Mouse (Mus musculus) splenic B cell, adult 2 months (primary cell): ENCODE measurements around the gene Eno2.
A peak's percentile ranks its signal among the peaks of the same experiment; 100 is the strongest.
"Not testable (repeated sequence)": the region's sequence is repeated elsewhere in the genome, so short reads cannot be mapped to it uniquely, and the experiment has no call there.

ENCODE experiments used
- DNase-seq: peaks from one replicate; pipeline ENCODE4 v3.0.0-alpha.2; 2011; ENCODE audit warnings: low read depth, low spot score
- H3K27me3 ChIP-seq: 2 replicates; pipeline ENCODE4 v1.6.1; 2012; ENCODE audit warnings: mild to moderate bottlenecking, low read length, moderate library complexity, mixed read lengths; ENCODE audit not compliant: control insufficient read depth, poor library complexity, insufficient read depth, severe bottlenecking
- H3K36me3 ChIP-seq: 2 replicates; pipeline ENCODE4 v1.6.1; 2012; ENCODE audit warnings: mild to moderate bottlenecking, low read length, moderate library complexity, mixed read lengths; ENCODE audit not compliant: control insufficient read depth, poor library complexity, insufficient read depth, severe bottlenecking

Eno2 gene

DNA sequence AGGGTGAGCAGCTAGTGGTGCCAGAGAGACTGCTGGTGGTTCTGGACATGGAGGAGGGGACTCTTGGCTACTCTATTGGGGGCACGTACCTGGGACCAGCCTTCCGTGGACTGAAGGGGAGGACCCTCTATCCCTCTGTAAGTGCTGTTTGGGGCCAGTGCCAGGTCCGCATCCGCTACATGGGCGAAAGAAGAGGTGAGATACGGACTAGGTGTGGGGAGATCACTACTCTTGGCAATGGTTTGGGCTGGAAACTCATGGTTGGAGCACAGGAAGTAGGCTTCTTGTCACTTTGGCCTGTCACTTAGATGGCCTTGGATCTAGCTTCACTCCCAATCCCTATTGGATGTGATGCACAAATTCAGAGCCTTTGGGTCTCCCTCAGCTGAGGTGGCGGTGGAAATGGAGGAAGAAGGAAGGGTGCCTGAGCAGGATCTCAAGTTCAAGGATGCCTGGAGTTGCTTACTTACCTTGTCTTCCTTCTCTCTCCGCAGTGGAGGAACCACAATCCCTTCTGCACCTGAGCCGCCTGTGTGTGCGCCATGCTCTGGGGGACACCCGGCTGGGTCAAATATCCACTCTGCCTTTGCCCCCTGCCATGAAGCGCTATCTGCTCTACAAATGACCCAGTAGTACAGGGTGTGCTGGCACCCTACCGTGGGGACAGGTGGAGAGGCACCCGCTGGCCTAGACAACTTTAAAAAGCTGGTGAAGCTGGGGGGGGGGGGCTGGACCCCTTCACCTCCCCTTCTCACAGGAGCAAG is 40.5 kb upstream of the Eno2 start:
- DNase-seq = no peak
- Histone ChIP-seq H3K36me3 (no peaks in the 10 kb centered on the region), H3K27me3 (no peaks in the 10 kb centered on the region; the same call in 1 of the 2 replicates)

DNA sequence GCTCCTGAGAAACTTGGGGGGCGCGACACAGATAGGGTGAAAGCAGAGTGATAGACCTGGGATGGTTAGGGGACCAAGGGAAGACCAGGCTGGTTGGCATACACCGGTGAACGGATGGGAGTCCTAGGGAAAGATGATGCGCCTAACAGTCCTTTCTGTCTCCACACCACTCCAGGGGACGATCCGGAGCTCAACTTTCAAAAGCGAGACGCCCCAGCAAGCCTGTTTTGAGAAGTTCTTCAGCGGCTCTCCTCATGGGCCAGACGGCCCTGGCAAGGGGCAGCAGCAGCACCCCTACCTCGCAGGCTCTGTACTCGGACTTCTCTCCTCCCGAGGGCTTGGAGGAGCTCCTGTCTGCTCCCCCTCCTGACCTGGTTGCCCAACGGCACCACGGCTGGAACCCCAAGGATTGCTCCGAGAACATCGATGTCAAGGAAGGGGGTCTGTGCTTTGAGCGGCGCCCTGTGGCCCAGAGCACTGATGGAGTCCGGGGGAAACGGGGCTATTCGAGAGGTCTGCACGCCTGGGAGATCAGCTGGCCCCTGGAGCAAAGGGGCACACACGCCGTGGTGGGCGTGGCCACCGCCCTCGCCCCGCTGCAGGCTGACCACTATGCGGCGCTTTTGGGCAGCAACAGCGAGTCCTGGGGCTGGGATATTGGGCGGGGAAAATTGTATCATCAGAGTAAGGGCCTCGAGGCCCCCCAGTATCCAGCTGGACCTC is 39.7 kb upstream of the Eno2 start:
- DNase-seq = peak; percentile 78
- Histone ChIP-seq H3K27me3 (no peaks in the 10 kb centered on the region; the same call in 1 of the 2 replicates), H3K36me3 (no peaks in the 10 kb centered on the region)

DNA sequence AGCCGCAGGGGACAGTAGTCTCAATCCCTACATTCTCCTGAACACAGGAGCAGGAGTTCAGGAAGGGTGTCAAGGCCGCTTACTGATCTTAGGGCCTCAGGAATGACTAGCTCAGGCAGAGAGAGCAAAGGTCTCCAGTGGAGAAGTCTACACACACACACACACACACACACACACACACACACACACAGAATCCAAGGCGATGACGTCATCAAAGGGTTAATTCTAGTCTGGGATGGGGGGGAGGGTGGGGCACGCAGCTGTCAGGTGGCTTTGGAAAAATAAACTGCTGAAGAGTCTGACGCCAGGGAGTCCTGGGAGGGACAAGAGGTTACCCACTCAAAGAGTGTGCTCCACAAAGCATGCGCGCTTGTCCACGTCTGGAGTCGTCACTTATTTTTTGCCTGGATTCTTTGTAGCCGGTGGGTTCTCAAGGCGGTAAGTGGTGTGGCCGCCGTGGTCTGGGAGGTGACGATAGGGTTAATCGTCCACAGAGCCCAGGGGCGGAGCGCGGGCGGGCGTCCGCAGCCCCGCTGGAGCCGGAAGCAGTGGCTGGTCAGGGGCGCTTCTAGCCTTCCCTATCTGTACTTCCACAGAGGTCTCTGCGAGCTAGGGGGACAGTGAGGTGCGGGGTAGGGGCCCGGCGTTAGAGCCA is 39.0 kb upstream of the Eno2 start, which contains the start of gene Spsb2:
Gene Spsb2, plus strand, starts transcription at position 304 of the 655 bp plus-strand sequence.
- no peaks in the 10 kb centered on the region for H3K36me3 ChIP-seq
- no peaks in the 10 kb centered on the region; the same call in 1 of the 2 replicates for H3K27me3 ChIP-seq
- peak; percentile 36 for DNase-seq

DNA sequence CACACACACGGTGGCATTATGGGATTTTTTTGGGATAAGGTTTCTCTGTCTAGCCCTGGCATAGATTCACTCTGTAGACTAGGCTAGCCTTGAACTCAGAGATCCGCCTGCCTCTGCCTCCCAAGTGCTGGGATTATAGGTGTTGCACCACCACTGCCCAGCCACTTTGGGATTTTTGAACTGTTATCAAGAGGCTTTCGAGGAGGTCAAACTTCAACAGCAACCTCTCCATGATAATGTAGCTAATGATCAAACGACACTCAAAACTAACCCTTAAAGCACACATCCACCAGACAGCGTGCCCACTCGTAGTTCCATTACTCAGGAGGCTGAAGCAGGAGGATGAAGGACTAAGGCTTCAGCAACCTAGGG is 38.5 kb upstream of the Eno2 start:
- no peak for DNase-seq
- no peaks in the 10 kb centered on the region; the same call in 1 of the 2 replicates for H3K27me3 ChIP-seq
- H3K36me3 ChIP-seq = no peaks in the 10 kb centered on the region

DNA sequence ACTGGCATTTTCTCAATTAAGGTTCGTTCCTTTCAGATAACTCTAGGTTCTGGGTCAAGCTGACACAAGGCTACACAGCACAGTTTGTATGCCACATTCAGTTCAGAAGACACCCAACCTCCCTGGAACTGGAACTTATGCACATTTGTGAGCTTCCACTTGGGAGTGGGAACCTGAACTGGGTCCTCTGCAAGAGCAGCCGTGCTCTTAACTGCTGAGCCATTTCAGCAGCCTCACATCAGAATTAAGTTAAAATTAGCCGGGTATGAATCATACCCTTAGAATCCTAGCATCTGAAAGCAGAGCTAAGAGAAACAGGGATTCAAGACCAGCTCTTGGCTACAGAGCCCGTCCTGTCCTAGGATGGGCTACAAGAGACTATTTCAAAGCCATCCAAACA is 37.9 kb upstream of the Eno2 start:
- no peaks in the 10 kb centered on the region for H3K36me3 ChIP-seq
- no peak for DNase-seq
- no peaks in the 10 kb centered on the region; the same call in 1 of the 2 replicates for H3K27me3 ChIP-seq

DNA sequence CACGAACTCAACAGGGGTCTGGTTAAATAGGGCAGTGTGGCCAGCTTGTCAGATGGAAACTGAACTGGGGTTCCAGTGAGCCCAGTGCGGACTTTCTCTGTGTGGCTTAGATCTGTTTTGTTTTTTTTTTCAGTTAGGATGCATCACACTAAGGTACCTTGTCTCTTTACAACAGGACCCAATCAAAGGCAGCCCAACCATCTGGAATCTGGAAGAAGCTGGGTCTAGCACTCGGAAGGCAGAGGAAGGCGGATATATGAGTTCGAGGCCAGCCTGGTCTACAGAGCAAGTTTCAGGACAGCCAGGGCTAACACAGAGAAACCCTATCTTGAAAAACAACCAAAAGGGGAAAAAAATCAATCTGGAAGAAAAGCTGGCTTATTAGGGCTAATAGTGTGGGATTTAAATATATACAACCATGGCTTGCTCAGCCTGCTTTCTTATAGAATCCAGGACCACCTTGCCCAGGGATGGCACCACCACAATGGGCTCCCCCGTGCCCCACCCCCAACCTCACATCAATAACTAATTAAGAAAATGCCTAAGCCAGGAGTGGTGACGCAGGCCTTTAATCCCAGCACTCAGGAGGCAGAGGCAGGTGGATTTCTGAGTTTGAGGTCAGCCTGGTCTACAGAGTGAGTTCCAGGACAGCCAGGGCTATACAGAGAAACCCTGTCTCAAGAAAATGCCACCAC is 37.1 kb upstream of the Eno2 start:
- no peak for DNase-seq
- no peaks in the 10 kb centered on the region; the same call in 1 of the 2 replicates for H3K27me3 ChIP-seq
- H3K36me3 ChIP-seq = no peaks in the 10 kb centered on the region

DNA sequence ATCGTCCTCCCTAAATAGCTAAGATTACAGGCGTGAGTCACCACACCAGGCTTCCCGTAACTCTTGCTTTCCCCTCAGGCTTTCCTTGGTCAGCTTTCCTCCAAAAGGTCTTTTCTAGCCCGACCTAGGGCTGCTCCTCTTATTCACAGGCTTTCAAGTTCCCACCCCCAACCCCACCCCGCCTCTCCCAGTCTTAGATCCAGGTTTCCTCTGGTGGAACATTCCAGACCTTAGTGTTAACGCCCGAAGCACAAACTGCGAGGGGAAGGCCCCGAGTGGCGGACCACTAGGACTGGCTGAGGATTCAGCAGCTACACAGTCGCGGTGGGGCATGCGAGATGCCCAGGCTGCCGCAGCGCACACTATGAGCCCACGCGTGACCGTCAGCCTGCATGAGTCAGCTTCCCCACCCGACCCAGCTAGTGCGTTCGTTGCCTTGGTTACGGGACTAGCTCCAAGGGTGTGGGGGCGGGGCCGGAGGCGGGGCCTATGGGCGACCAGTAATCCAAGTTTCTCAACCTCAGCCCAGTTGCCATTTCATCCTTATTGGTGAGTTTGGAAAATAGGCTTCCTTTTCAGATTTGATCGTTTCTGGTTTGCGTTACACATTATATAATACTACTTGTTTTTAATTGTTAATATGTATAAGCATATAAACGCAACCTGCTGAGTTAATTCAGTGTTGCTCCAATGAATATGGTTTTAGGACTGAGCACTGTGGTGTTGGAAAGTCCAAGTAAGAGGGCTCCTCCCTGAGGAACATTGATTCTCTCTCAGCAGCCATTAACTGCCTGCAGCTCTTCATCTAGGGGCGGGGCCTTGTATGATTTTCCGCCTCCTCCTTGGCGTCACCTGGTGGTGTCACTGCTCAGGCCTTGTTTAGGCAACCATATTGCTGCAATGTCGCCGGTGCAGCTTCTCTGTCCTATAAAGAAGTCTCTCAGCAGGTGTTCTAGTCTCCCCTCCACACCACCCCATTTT is 36.2 kb upstream of the Eno2 start:
- H3K27me3 ChIP-seq = no peaks in the 10 kb centered on the region; the same call in 1 of the 2 replicates
- no peaks in the 10 kb centered on the region for H3K36me3 ChIP-seq
- DNase-seq = peak; percentile 90

DNA sequence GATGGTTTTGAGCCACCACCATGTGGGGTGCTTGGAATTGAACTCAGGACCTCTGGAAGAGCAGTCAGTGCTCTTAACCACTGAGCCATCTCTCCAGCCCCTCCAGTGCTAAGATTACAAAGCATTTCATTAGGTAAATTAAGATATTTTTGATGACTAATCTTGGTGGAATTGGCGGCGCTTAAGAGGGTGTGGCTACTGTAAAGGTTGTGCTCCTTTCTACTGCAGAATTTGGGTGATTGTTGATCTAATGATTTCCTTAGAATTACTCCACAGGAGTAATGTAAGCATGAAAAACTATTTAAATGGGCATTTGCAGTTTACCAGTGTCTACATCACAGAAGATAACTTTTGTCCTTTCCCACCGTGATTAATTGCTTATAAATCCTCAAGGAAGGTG is 34.9 kb upstream of the Eno2 start:
- H3K27me3 ChIP-seq = no peaks in the 10 kb centered on the region; the same call in 1 of the 2 replicates
- no peaks in the 10 kb centered on the region for H3K36me3 ChIP-seq
- DNase-seq = no peak

DNA sequence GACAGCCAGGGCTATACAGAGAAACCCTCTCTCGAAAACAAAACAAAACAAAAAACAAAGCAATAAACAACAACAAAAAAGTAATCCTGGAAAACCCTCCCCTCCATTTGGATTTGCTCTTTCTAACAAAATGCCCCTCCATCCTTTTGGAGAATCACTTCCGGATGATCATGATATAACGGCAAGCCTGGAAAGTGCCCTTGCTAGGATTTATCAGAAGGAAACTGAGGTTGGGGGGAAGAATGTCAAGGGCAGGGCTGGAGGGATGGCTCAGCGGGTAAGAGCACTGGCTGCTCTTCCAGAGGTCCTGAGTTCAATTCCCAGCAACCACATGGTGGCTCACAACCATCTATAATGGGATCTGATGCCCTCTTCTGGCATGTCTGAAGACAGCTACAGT is 34.2 kb upstream of the Eno2 start:
- H3K36me3 ChIP-seq, DNase-seq, H3K27me3 ChIP-seq: not testable (repeated sequence)

DNA sequence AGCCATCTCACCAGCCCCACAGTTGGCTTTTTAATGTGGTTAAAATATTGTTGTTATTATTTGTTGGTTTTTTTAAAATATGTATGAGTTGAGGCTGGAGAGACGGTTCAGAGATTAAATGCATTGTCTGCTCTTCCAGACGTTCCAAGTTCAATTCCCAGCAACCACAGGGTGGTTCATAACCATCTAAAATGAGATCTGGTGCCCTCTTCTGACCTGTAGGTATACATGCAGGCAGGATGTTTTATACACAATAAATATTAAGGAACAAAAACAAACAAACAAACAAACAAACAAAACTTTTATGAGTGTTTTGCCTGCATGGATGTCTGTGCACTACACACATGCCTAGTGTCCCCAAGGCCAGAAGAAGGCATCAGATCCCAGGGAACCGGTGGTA is 33.6 kb upstream of the Eno2 start:
- Histone ChIP-seq H3K36me3 (no peaks in the 10 kb centered on the region), H3K27me3 (no peaks in the 10 kb centered on the region; the same call in 1 of the 2 replicates)
- no peak for DNase-seq

DNA sequence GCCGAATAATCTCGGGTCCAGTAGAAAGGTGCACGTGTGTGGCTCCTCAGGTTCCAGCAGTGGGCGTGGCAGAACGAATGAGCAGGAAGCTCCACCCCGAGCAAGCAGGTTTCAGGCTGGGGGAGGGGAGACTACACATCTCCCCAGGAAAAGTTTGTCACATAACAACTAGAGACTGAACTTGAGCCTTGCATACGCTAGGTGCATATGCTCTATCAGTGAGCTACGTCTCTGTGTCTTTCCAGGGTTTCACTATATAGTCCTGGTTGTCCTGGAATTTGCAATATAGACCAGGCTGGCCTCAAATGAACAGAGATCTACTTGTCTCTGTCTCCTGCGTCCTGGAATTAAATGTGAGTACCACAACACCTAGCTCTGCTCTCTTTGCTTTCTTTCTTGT is 32.9 kb upstream of the Eno2 start:
- DNase-seq, H3K27me3 ChIP-seq, H3K36me3 ChIP-seq: not testable (repeated sequence)

DNA sequence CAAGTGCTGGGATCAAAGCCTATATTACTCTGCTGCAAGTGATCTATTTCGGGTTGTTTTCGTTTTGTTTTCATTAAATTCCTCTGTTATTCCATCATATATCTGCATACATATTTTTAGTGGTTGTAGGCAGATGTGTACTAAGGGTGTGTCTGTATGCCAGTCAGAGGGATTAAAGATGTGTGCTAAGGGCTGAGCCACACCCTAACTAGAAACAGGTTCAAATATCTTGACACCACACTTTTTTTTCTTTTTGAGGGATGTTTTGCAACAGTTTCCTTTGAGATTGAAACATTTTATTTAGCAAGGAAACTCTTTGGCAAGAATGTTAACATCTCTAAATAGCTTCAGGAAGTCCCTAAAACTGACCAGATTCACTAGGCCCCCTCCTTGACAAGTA is 26.7 kb upstream of the Eno2 start:
- no peak for DNase-seq
- H3K36me3 ChIP-seq = no peaks in the 10 kb centered on the region
- H3K27me3 ChIP-seq = no peaks in the 10 kb centered on the region

DNA sequence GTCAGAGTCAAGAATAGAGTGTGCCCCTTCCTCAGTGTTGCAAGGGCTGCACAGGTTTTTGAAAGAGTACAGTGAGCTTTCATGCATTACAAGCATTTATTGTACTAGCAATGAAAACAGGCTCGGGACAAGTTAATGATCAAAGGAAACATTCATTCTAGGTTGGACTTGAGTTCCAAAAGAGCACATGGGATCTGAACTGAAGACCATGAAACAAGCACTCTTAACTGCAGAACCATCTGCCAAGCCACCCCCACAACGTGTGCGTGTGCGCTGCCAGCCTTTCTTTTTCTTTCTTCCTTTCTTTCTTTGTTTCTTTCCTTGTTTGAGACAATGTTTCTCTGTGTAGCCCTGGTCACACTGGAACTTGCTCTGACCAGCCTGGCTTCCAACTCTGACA is 26.3 kb upstream of the Eno2 start:
- no peaks in the 10 kb centered on the region for H3K36me3 ChIP-seq
- DNase-seq = no peak
- H3K27me3 ChIP-seq = no peaks in the 10 kb centered on the region

DNA sequence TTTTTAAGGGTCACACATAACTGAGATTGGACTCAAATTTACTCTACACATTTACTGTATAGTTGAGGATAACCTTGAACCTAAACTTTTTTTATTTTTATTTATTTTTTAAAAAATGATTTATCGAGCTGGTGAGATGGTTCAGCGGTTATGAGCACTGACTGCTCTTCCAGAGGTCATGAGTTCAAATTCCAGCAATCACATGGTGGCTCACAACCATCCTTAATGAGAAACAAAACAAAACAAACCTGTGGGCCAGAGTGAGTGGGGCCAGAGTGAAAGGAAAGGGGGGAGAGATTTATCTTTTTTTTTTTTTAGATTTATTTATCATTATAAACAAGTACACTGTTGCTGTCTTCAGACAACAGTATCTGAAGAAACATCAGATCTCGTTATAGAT is 22.4 kb upstream of the Eno2 start:
- H3K36me3 ChIP-seq = no peaks in the 10 kb centered on the region
- DNase-seq = no peak
- H3K27me3 ChIP-seq = no peaks in the 10 kb centered on the region
